Mouse (Mus musculus) left cerebral cortex, postnatal 14 days (tissue): ENCODE data around the gene Zfp580. TPM values are rescaled to one million over a fixed set of nuclear protein-coding genes. Genes with fewer than 3 reads are reported as not detected.
"Not testable (repeated sequence)": the region's sequence is repeated elsewhere in the genome, so short reads cannot be mapped to it uniquely, and the experiment has no call there.

Experiments
- DNase-seq, 2 experiments: peaks; one replicate each; pipeline ENCODE4 v3.0.0; 2021 to 2022; ENCODE audit warnings: low spot score in 2 of 2, mixed read lengths in 1 of 2
- intact Hi-C: fragments of 180-260 bp; cut with DNase I; formaldehyde crosslinking; loops from one replicate; pipeline ENCODE4 v1.15.1; 2025
- total RNA-seq, 2 experiments: library from RNA; stranded (reverse); gene quantifications; 2 replicates each; pipeline ENCODE4 v1.2.3; 2021

Gene Zfp580
- total RNA-seq, 2 experiments from 2014 or later: 56.1 to 62.8 TPM

DNA sequence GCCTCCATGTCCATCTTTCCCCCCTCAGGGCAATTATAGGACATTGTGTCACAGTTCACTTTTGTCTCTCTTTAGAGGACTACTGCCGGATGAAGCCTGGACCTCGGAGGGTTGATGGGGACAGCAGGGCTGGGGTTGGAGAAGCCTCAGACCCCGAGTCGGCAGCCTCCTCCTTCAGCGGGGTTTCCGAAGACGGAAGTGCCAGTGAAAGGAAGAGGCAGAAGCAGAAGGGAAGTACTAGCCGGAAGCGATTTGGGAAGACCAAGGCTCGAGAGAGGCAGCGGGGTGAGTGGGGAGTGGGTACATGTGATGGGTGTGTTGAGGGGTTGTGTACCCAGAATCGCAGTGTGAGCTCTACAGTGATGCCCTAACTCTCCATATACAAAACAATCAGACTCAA lies 8.1 kb downstream of the Zfp580 start:
- no peak for DNase-seq
- intact Hi-C loops: loop anchor here (5.0 kb wide), 1 partner anchor 42 kb away; the partner anchor contains the start of gene Gm44973

DNA sequence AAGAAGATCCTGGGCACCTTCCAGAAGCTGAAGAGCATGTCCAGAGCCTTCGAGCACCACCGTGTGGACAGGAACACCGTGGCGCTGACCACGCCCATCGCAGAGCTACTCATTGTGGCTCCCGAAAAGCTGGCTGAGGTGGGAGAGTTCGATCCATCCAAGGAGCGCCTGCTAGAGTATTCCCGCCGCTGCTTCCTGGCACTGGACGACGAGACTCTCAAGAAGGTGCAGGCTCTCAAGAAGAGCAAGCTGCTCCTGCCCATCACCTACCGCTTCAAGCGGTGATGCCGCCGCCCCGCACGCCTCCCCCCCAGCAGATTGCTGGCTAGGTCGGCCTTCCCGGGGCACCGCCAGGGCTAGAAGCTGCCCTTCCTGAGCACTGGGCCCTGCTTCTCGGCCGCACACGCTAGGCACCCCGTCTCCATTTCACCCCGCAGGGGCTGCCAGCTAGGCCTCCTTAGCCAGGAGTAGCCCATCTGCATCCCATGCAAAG lies 8.9 kb downstream of the Zfp580 start:
- peak; percentile 78 to 93 for DNase-seq
- intact Hi-C loops: no loop called here

DNA sequence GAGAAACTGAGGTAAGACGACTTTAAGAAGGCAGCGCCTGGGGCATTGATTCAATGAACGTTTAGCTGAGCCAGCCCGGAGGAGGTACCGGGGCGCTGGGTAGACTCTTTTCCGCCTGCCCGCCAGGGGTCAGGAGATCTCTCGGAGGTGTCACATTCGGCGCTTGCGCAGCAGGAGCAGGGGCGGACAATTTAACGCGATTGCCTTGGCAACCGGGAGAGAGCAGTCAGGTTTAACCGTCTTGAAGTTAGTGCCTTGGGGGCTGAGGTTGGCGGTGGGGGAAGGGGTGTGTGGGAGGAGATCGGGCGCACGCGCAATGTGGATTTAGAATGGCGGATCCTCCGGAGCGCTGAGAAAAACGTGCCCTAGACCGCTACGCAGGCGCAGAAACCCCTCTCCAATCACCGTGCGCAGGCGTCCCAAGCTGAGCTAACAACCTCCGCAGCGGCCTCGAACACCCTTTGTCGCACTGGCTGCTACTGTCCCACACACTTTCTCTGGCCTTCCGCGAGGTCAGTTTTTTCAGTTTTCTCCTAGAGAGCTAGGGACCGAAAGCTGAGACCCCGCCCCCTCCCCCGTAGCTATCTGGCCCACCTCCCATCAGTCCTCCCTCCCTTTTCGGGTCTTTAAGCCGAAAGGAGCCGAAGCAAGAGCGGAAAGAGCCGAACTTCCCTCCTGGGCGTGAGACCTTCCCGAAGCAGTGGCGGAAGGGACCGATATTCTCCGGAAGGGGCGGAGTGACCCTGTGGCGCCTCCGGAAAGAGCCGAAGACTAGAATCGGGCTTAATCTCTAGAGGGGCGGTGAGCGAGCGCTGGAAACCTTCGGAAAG lies 9.8 kb downstream of the Zfp580 start:
- intact Hi-C loops: no loop called here
- DNase-seq: peak; percentile 99 to 100

DNA sequence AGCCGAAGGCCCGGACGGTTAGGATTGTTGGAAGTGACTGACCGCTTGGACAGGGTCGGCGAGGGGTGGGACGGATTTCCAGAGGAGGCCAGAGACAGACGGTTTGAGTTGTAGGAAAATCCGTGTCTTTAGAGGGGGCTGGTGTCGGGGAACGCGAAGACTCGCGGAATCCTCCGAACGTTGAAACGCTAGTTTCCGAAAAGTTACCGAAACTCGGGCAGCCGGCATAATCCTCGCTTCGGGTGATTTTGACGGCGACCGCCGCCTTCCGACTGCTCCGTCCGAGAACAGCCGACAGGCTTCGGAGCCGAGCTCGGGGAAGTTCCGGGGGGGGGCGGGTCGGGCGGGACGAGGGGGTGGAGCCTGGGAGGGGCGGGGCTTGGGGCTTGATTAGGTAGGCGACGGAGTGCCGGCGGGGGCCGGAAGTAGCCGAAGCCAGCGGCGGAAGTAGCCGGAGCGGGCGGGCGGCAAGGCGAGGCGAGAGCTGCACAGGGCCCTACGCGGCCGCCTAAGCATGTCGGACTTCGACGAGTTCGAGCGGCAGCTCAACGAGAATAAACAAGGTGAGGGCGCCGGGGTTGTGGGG lies 10.5 kb downstream of the Zfp580 start, which contains the start of gene U2af2:
Gene U2af2, plus strand, starts transcription at position 370 of the 586 bp plus-strand sequence.
- intact Hi-C loops: no loop called here
- peak; percentile 92 to 95 for DNase-seq

DNA sequence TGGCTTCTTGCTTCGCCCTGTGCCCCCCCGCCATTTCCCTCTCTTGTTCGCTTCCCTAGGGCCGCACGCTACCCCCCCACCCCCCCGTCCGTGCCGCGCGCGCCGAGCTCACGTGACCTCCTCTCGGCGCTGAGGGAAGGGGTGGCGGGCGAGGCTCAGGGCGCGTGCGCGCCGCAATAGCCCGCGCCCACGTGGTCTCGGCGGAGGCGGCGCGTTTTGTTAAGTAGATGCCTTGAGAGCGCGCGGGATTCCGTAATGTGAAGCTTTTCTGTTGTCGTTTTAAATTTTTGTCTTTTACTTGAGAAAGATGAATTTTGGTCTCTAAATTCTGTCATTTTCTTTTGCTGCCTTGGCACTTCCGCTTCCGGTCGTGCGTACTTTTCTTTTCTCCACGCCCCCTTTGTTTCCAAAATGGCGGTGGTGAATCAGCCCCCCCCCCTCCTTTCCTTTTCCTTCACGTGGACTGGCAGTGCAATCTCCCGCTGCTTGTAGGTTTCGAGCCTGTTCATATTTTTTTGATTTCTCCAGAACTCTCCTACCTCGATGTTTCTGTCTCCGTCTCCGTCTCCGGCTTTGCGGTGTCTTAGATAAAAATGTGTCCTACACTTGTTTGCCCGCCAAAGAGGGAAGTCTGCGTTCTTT lies 11.1 kb downstream of the Zfp580 start:
- intact Hi-C loops: loop anchor here (1.0 kb wide), 1 partner anchor 12 kb away; no protein-coding TSS in a partner anchor
- peak; percentile 73 to 75 for DNase-seq

DNA sequence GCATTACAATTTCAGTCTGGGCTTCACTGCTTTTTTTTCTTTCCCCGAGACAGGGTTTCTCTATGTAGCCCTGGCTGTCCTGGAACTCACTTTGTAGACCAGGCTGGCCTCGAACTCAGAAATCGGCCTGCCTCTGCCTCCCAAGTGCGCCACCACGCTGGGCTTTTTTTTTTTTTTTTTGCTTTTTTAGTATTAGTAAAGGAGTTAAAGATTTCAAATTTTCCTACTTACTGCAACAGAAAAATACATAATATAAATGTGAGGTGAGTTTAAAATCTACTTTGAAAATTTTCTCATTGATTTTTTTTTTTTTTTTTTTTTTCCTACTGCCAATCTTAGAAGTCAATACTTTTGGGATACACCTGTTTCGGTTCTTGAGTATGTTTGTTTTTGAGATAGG lies 13.5 kb downstream of the Zfp580 start:
- intact Hi-C loops: no loop called here
- DNase-seq: no peak

DNA sequence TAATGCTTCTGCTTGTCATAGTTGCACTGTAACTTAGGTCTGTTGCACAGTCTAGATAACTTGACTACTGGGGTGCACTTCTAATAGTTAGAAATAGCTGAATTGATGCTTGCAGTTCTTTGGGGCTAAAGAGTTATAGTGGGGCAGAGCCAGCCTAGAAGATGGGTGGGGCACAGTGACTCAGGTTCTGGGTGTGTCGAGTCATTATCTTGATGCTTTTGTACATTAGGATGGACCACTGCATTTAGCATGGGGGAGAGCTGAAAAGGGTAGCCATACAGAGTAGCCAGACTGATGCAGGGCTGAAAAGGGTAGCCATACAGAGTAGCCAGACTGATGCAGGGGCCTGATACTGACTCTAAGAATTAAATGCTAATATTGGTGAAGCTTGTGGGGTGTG lies 22.2 kb downstream of the Zfp580 start:
- intact Hi-C loops: no loop called here

DNA sequence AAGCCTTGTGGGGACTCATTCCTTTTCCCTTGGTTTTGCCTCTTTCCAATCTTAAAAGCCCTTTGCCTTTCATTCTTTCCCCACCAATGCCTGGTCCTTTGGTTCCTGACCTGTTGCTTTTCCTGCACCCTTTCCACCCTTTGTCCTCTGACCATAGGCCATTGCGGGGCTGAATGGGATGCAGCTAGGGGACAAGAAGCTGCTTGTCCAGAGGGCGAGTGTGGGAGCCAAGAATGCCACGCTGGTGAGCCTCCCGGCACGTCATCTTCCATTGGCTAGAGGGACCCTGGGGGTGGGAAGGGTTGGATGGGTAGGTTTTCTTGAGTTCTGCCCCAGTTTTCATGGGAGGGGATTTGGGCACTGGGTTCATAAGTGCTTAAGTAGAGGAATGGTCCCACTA lies 23.6 kb downstream of the Zfp580 start:
- no peak for DNase-seq
- intact Hi-C loops: loop anchor here (1.0 kb wide), 1 partner anchor 12 kb away; no protein-coding TSS in a partner anchor

More for the DNA sequence above, 22.2 kb downstream of the Zfp580 start:
- no peak for DNase-seq

DNA sequence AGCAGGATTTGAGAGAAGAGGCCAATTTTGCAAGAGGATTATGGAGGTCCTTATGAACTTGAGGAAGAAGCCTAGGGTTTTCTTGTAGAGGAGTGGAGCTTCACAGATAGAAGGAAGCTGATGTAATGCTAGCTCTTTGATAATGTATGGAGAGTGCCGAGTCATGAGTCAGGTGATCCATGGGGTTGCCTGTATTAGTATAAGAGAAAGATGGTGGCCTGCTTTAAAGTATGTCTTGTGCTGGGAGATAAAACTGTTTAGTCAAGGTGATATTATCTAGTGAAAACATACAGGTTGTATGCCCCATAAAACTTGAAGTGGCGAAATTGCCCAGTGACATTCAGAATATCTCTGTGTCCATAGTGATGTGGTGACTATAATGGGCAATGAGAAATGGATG lies 25.6 kb downstream of the Zfp580 start:
- intact Hi-C loops: no loop called here
- DNase-seq: no peak

DNA sequence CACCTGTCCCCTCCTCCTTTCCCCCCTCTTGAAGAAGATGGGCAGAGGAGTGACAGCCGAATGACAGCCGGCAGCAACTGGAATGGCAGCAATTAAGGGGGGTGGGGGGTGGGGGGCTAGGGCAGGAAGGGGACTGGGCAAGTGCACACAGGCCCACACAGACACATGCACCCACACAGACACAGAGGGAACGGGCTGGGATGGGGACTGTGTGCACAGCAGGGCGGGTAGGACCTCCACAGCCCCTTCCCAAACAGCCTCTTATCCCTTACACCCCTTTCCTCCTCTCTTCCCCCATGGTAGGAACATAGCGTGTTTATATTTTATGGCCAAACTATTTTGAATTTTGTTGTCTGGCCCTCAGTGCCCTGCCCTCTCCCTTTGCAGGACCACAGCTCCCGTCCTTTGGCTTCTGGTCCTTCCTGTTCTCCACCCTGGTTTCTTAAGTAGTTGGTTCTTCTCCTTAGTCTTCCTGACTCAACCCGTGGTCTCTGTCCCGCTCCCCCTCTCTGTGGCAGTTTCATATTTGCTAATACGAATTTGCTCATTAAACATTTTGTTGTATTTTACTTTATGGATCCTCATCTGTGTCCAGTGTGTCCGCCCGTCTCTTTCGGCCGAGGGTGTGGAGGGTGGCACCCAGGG lies 28.1 kb downstream of the Zfp580 start:
- DNase-seq: not testable (repeated sequence)
- intact Hi-C loops: loop anchor here (5.0 kb wide), 2 partner anchors 43 to 1093 kb away; partner anchors contain the start of gene Zfp444

DNA sequence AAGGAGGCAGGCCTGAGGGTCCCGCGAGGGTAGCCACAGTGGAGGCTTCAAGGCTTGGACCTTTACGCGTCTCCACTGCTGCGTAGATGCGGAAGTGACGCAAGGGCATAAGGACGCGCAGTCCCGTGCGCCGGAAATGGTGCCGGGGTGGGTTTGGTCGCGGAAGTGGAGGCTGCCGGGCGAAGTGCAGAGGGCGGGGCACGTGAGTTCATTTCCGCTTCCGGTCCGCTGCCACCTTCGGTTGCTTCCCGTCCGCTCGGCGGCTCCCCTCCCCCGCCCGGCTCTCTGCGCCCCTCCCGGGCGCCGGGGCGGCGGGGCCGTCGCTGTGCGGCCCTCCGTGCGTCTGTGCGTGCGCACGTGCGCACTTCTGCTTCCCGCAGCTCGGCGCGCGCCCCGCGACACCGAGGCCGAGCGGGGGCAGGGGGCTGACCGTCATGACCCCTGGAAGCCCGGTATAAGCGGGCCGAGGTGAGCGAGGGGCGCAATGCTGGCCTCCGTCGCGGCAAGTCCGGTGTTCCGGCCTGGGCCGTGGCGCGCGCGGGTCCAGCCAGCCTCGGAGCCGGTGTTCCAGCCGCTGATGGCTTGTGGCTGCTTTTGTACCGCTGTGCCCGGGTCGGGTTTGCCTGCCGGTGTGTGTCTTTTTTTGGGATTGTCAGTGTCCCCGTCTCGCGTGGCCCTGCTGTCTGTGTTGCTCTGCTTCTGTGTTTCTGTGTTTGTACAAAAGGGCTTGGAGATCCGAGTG lies 28.8 kb downstream of the Zfp580 start, which contains the start of gene Epn1:
Gene Epn1, plus strand, starts transcription at position 226 of the 742 bp plus-strand sequence.
- DNase-seq: peak; percentile 95 to 97
- intact Hi-C loops: loop anchor here (5.0 kb wide), 2 partner anchors 42 to 1092 kb away; partner anchors contain the start of gene Zfp444

DNA sequence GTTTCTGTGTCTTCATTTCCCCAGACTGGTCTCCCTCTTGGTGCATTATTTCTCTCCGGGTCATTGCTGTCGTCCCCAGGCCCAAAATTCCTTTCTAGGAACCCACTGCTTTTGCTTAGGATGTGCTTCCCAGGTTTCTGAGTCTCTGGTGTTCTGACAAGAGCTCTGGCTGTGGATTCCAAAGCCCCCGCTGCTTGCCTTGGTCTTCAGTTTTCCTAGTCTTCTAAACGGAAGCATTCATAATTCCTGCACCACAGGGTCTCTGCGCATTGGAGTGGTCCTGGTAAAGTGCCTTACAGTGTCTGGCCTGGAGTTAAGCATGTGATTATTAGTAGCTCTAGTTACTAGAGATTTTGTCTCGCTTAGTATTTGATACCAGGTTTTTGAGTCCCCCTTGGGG lies 29.5 kb downstream of the Zfp580 start:
- intact Hi-C loops: loop anchor here (5.0 kb wide), 2 partner anchors 41 to 1091 kb away; partner anchors contain the start of gene Zfp444
- no peak for DNase-seq

DNA sequence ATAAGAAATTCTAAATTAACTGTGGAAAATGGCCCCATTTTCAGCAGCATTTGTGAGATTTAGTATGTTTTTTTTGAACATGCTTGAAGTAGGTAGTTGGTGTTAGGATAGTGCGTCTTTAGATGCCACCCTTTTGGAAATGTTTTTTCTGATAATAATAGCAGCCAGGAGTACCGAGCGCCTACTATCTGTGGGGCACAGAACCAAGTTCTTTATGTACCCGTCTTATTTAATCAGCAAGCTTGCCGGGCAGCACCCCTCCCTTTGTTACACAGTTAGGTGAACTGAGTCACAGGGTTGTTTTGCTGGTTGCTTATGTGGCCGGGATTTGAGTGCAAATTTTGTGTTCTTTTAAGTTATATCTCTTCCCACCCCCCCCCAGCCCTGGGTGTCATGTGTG lies 29.9 kb downstream of the Zfp580 start:
- no peak for DNase-seq
- intact Hi-C loops: loop anchor here (5.0 kb wide), 2 partner anchors 41 to 1091 kb away; partner anchors contain the start of gene Zfp444

DNA sequence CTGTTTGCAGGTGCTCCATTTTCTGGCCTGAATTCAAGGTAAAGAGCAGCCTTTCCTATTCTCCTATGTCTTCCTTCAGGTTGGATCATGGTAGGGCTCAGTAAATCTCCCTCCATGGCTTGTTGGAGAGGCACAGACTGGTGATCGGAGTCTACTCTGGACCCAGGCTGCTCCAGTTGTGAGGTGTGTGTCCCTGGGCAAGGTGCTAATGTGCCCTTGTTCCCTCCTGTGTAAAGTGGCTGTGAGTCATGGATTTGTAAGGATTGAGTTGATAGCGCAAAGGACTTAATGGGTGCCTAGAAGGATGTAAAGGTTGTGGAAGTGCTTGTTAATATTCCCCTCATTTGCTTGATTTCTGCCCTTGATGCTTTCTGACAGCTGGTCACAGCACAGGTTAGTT lies 30.6 kb downstream of the Zfp580 start:
- intact Hi-C loops: loop anchor here (5.0 kb wide), 2 partner anchors 40 to 1090 kb away; partner anchors contain the start of gene Zfp444
- no peak for DNase-seq

DNA sequence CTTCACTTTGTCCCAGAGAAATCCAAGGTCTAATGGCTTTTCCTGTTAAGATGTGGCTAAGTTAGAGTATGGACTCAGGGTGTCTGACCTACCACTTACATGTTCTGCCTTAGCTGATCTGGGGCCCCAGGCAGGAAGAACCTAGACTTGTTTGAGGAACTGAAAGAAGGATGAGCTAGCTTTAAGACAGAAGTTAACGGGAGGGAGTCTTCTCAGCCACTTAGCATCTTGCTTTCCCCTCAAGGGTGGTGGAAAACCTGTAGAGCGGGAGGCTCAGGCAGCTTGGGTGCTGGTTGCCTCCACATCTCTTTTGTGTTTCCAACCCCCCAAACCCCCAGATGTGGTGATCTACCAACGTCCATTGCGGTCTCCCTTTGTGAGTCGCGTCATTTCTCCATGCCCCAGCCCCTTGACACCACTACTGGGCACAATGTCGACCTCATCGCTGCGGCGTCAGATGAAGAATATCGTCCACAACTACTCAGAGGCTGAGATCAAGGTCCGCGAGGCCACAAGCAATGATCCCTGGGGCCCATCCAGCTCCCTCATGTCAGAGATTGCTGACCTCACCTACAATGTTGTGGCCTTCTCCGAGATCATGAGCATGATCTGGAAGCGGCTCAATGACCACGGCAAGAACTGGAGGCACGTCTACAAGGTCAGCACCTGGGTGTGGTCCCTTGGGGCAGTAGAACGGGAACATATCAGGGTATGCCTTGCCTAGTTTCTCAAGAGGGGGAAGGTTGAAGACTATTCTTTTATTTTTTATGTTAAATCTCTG lies 32.2 kb downstream of the Zfp580 start:
- intact Hi-C loops: loop anchor here (5.0 kb wide), 2 partner anchors 39 to 1089 kb away; partner anchors contain the start of gene Zfp444
- DNase-seq: no peak

DNA sequence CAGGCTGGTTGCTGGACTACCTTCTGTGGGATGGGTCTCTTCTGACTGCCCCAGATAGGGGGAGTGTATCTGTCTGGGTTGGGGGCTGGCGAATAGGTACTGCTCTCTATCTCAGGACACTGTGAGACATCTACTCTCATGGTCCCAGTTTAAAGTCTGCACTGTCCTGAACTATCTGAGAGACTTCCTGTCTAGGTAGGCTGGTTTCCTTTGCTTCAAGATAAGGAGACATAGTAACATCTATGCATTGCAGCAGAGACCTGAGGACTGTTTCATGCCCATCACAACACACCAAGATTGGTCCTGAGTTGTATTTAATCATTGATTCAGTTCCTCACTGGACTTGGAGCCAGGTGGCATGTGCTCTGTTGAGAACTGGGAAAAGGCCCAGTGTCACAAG lies 34.2 kb downstream of the Zfp580 start:
- intact Hi-C loops: no loop called here
- no peak for DNase-seq

DNA sequence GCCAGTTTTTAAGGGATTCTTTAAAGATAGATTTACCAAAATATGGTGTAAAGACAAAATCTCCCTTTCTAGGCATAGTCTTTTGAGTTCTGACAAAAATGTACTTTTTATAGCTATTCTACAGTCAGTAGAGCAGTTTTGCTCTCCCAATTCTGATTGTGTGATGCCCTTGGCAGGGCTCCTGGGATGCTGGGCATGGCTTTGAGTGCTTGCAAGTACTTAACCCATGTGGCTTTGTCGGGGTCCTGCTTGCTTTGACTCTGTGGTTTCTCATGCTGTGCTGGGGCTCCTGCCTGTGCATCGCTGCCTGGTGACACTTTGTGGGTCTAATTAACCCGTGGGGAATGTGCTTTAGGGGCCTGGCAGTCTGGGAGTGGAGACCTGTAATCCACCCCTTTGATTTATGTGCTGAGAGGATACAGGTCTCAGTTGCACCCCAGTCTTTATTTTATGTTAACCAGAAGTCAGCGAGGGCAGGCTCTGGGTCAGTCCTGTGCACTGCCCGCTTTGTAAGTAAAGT lies 35.6 kb downstream of the Zfp580 start:
- intact Hi-C loops: no loop called here
- no peak for DNase-seq
